Mouse (Mus musculus) erythroblast, embryonic 14.5 days (primary cell): Measurements from ENCODE around the gene Arhgap32.

ENCODE experiments used
- GATA1 ChIP-seq: IDR thresholded peaks from 2 replicates; pipeline ENCODE4 v1.6.1; 2012; ENCODE audit warnings: low read length, inconsistent platforms, mixed read lengths
- TAL1 ChIP-seq: IDR thresholded peaks from 3 replicates; pipeline ENCODE4 v1.6.1; 2012; ENCODE audit warnings: low read length, inconsistent platforms, mixed read lengths

DNA sequence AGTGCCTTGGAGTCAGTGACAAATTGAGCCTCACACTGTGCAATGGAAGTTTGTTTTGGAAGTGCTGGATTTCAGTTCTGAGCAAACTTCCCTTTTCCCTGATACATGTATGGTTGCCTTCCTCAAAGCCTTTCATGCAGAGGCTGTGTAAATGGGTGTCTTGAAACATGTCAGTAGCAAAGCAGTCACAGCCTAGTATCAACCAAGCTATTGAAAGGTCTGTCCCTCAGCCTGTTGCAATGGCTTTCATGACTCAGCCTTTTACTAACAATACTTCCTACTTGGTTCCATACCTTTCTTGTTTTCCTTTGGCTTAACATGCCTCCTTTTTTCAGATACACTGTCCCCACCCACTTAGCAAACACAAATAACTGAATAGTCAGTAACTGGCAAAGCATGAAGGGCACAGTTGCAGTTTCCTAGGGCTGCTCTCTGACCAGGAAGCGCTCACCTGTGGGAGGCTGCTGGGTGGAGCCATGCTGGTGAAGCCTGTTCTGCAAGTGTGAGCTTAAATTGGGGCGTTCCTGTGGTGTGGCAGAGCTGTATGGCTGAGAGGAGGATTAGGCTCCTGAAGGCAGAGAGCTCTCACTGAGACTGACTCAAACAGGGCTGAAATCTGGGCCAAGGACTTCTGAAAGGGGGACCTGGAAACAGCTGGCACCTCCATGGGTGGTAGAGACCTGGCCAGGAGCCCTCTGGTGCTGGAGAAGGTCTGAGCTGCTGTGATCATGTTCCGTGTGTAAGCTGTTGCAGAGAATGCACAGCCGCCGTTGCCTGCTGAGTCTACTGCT is 108.0 kb downstream of the Arhgap32 start:
- TF ChIP-seq GATA1: no peak
- no peak for TF ChIP-seq TAL1
